Mouse (Mus musculus): ENCODE results near the gene Kpna6. TPM values are rescaled to one million over a fixed set of nuclear protein-coding genes. Genes with fewer than 3 reads are reported as not detected.

Kpna6 gene
- polyA plus RNA-seq, 1 experiment from 2014 or later: 13.6 TPM

DNA sequence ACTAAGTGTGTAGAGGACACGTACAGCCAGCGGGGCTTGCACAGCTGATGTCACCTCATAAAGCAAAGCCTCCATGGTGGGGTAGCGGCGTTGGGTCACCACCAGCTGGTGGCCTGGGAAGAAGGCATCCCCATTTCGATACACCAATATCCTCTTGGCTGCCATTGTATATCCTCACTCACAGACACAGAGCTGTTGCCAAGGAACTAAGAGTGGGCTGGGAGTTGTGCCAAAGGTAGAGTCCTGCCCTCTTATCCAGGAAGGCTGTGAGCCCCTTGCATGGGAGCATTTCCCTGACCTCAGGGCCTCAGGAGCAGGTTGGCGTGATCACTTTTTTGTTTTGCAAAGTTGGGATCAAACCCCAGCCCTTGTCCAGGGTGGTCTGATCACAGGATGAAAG, 58.5 kb downstream of the Kpna6 start, which contains the start of gene Dcdc2b:
Gene Dcdc2b (minus strand): TSS at position 165 of the 400 bp plus-strand sequence.
- H3K9me3 ChIP-seq: no peaks in the 10 kb centered on the region
- H3K27me3 ChIP-seq (replicated peaks): no peaks in the 10 kb centered on the region
- H3K27ac ChIP-seq: no peak within 1 kb of the TSS
- H3K4me1 ChIP-seq: peaks cover 6% of the 10 kb centered on the region; the same call in 1 of the 2 replicates
- H3K4me2 ChIP-seq: no peak within 1 kb of the TSS
- H3K9ac ChIP-seq: no peak within 1 kb of the TSS
- no peak within 1 kb of the TSS for H3K4me3 ChIP-seq (replicated peaks)
- 0 out of 2 replicates have a peak, but pooled peaks cover 12% of the 10 kb centered on the region for H3K36me3 ChIP-seq
- no peak for ATAC-seq (ENCODE audit: insufficient read depth, low FRiP score, low read depth)
- 78% methylated on average over 6 of the region's 6 CpGs for WGBS

DNA sequence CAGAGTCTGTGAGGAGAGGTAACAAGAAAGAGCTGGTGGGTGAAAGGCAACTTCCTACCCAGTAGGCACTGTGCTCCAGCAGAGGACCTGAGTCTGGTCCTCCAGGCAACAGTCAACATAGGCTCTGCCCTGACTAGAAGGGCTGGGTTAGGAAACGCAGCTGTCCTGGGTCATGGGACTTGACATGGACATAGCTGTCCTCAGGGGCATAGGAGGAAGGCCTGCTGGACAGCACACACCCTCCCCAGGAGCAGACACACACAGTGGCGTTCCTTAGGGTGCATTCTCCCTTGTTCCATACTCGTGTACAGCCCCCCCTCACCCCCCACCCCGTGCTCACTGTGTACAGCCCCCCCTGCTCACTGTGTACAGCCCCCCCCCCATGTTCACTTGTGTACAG, 62.1 kb downstream of the Kpna6 start:
- Histone ChIP-seq H3K9ac (no peak overlapping the region), H3K4me2 (no peak overlapping the region), H3K27me3 (replicated peaks) (no peaks in the 10 kb centered on the region), H3K27ac (no peak overlapping the region), H3K4me3 (replicated peaks) (no peak overlapping the region), H3K9me3 (no peaks in the 10 kb centered on the region), H3K4me1 (0 out of 2 replicates have a peak, but pooled peaks cover 4% of the 10 kb centered on the region), H3K36me3 (peaks cover 19% of the 10 kb centered on the region)
- 70% methylated on average over 4 of the region's 4 CpGs for WGBS
- no peak for ATAC-seq (ENCODE audit: insufficient read depth, low FRiP score, low read depth)

DNA sequence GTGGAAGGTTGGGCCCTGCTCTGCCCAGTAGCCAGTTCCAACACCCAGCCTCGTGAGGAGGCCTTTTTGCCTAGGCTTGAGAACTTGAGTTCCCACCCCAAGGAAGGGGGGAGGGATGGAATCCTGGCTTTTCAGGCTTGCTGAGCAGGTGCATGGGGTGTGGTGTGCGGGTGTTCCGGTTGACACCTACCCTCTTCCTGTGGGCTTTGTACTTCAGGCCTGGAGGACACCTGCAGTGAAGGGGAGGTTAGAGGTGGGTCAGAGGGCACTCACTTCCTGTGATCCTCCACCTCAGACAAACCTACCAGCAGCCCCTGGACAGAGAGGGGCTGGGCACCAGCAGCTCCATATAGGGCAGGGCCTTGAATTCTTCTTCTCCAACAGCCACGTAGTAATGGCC, 62.5 kb downstream of the Kpna6 start:
- peaks cover 19% of the 10 kb centered on the region for H3K36me3 ChIP-seq
- H3K9me3 ChIP-seq: no peaks in the 10 kb centered on the region
- H3K27ac ChIP-seq: no peak overlapping the region
- no peaks in the 10 kb centered on the region for H3K27me3 ChIP-seq (replicated peaks)
- 0 out of 2 replicates have a peak, but pooled peaks cover 4% of the 10 kb centered on the region for H3K4me1 ChIP-seq
- no peak overlapping the region for H3K9ac ChIP-seq
- ATAC-seq (ENCODE audit: insufficient read depth, low FRiP score, low read depth): no peak
- no peak overlapping the region for H3K4me3 ChIP-seq (replicated peaks)
- H3K4me2 ChIP-seq: no peak overlapping the region
- 71% methylated on average over 4 of the region's 4 CpGs for WGBS

DNA sequence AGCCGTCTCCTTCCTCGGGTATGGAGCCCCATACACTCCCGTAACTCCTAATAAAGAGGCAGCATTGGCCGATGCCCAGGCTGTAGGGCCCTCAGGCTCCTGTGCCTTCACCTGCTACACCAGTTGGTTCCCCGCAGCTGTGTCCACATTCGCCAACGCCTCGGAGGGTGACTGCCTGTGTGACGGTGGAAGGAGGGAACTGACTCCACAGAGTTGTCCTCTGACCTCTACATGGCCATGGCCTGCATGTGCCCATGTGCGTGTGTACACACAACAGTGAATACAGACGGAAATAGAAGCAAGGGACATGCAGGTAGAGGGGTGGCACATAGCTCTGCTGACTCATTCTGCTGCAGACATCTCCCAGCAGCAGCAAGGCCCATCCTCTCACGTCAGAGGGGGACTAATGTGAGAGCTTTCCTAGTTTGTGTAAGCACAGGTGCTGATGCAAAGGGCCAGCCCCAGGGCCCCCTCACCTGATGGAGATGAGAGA, 63.4 kb downstream of the Kpna6 start:
- Histone ChIP-seq H3K9me3 (no peaks in the 10 kb centered on the region), H3K9ac (no peak overlapping the region), H3K4me1 (0 out of 2 replicates have a peak, but pooled peaks cover 4% of the 10 kb centered on the region), H3K4me2 (no peak overlapping the region), H3K27me3 (replicated peaks) (no peaks in the 10 kb centered on the region), H3K36me3 (peaks cover 23% of the 10 kb centered on the region), H3K27ac (no peak overlapping the region), H3K4me3 (replicated peaks) (no peak overlapping the region)
- 80% methylated on average over 12 of the region's 12 CpGs for WGBS
- ATAC-seq (ENCODE audit: insufficient read depth, low FRiP score, low read depth): no peak

DNA sequence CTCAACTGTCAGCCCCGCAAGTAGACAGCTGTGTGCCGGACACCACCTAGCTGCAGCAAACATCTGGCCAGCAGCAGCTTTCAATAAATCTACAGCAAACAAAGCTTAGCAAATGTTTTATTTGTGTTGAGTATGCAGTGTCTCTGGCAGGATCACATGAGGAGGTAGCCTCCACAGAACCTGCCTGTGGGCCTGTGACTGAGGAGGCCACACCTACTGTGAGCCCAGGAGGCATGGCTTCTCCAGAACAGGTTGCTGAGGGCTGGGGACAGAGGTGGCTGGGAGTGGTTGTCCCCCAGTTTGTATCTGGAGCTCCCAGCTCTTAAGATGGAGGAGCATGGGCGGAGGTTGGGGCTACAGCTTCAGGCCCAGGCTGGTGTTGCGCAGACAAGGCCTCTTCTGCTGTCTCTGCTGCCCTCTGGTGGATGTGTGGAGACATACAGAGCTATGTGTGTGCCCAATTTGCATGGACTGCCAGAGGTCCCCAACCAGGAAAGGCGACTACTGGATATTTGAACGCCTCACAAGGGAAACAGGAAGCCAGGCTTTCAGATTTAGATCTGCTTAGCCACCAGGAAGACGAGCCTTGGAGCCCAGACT, 64.0 kb downstream of the Kpna6 start:
- 0 out of 2 replicates have a peak overlapping the region, but pooled peaks have one; percentile 18 for H3K27ac ChIP-seq
- ATAC-seq (ENCODE audit: insufficient read depth, low FRiP score, low read depth): peak; percentile 83
- no peak overlapping the region for H3K9ac ChIP-seq

DNA sequence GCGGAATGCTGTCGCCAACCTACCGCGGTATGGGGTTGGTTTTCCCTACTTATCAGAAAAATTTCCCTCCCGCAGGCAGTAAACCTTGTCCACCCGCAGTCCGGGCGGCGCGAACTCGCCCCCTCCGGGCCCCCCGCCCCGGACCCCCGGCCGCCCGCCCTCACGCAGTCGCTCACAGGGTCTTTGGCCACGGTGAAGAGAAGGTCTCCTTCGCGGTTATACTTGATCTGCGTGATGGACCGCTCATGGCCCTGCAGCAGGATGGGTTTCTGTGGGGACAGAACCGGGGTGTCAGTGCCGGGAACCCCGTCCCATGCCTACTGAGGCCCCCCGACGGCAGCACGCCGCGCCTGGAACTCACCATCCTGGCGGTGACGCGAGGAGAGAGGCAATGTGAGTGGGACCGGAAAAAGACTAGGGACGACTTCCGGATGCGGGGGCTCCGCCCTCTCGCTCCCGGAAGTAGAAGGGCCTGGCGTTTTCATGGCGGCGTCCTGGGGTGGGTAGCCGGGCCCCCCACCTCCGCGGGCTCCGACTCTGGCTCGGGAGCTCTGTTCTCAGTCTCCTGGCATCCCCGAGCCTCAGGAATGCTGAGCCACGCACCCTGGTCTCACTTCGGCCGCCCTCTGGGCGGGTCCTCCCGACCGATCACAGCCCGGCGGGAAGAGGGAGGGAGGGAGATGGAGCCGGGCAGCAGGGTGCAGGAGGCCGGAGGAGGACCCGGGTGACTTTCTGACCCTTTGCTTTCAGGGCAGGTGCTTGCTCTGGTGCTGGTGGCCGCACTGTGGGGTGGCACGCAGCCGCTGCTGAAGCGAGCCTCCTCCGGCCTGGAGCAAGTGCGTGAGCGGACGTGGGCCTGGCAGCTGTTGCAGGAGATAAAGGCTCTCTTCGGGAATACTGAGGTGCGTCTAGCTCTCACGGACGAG, 72.1 kb downstream of the Kpna6 start, which contains the start of the genes Eif3i and Tmem234:
Gene Eif3i (minus strand): TSS at position 416 of the 926 bp plus-strand sequence.
Gene Tmem234 (plus strand): TSS at position 436 of the 926 bp plus-strand sequence.
- Histone ChIP-seq H3K36me3 (peaks cover 24% of the 10 kb centered on the region; the same call in 1 of the 2 replicates), H3K9ac (peak within 1 kb of the TSS; percentile 93), H3K4me1 (peaks cover 28% of the 10 kb centered on the region), H3K4me3 (replicated peaks) (peak within 1 kb of the TSS; percentile 97), H3K4me2 (peak within 1 kb of the TSS; percentile 79), H3K27ac (peak within 1 kb of the TSS; percentile 76), H3K27me3 (replicated peaks) (no peaks in the 10 kb centered on the region), H3K9me3 (no peaks in the 10 kb centered on the region)
- ATAC-seq (ENCODE audit: insufficient read depth, low FRiP score, low read depth): peak; percentile 87
- WGBS: under 1% methylated on average over 72 of the region's 74 CpGs

More for the DNA sequence above, 64.0 kb downstream of the Kpna6 start:
- Histone ChIP-seq H3K27me3 (replicated peaks) (no peaks in the 10 kb centered on the region), H3K9me3 (no peaks in the 10 kb centered on the region), H3K36me3 (peaks cover 29% of the 10 kb centered on the region), H3K4me1 (0 out of 2 replicates have a peak, but pooled peaks cover 4% of the 10 kb centered on the region), H3K4me2 (no peak overlapping the region), H3K4me3 (replicated peaks) (no peak overlapping the region)
- 32% methylated on average over 7 of the region's 7 CpGs for WGBS

Small RNAs within 50 kb of the gene (microRNA-seq; reads per million reads assigned to microRNA genes)
- not detected for gene Mir7016

Other genes with a start within 250 kb of the Kpna6 start
- gene Zbtb8b, start 231.9 kb downstream of the Kpna6 start, polyA plus RNA-seq (2015; fragmentation: Nextera tagmentation; extraction: Ambion mirVana): 1.5 and 1.7 TPM in 2 replicates
- 24.4 and 27.0 TPM in 2 replicates for gene Bsdc1, start 211.2 kb downstream of the Kpna6 start, polyA plus RNA-seq (2015; fragmentation: Nextera tagmentation; extraction: Ambion mirVana)
- not detected in 2 replicates for gene Tssk3, start 181.7 kb downstream of the Kpna6 start, polyA plus RNA-seq (2015; fragmentation: Nextera tagmentation; extraction: Ambion mirVana)
- gene Fam229a, start 181.6 kb downstream of the Kpna6 start, polyA plus RNA-seq (2015; fragmentation: Nextera tagmentation; extraction: Ambion mirVana): 0.26 TPM in 1 of 2 replicates, not detected in the other
- 490 and 533 TPM in 2 replicates for gene Marcksl1, start 159.2 kb downstream of the Kpna6 start, polyA plus RNA-seq (2015; fragmentation: Nextera tagmentation; extraction: Ambion mirVana)
- gene Hdac1, start 130.1 kb downstream of the Kpna6 start, polyA plus RNA-seq (2015; fragmentation: Nextera tagmentation; extraction: Ambion mirVana): 197 and 200 TPM in 2 replicates
- gene Lck, start 99.1 kb downstream of the Kpna6 start, polyA plus RNA-seq (2015; fragmentation: Nextera tagmentation; extraction: Ambion mirVana): 6.3 and 6.9 TPM in 2 replicates
- gene Fam167b, start 94.2 kb downstream of the Kpna6 start, polyA plus RNA-seq (2015; fragmentation: Nextera tagmentation; extraction: Ambion mirVana): 3.5 and 3.9 TPM in 2 replicates
- 263 and 265 TPM in 2 replicates for gene Eif3i, start 72.1 kb downstream of the Kpna6 start, polyA plus RNA-seq (2015; fragmentation: Nextera tagmentation; extraction: Ambion mirVana)
- 194 and 200 TPM in 2 replicates for gene Tmem234, start 72.1 kb downstream of the Kpna6 start, polyA plus RNA-seq (2015; fragmentation: Nextera tagmentation; extraction: Ambion mirVana)
- 1.7 and 2.4 TPM in 2 replicates for gene Dcdc2b, start 58.5 kb downstream of the Kpna6 start, polyA plus RNA-seq (2015; fragmentation: Nextera tagmentation; extraction: Ambion mirVana)
- 25.0 and 29.5 TPM in 2 replicates for gene Iqcc, start 53.7 kb downstream of the Kpna6 start, polyA plus RNA-seq (2015; fragmentation: Nextera tagmentation; extraction: Ambion mirVana)
- 46.5 and 48.5 TPM in 2 replicates for gene Ccdc28b, start 48.8 kb downstream of the Kpna6 start, polyA plus RNA-seq (2015; fragmentation: Nextera tagmentation; extraction: Ambion mirVana)
- 63.0 and 66.1 TPM in 2 replicates for gene Txlna, start 31.7 kb downstream of the Kpna6 start, polyA plus RNA-seq (2015; fragmentation: Nextera tagmentation; extraction: Ambion mirVana)
- 11.4 and 11.5 TPM in 2 replicates for gene Tmem39b, start 24.1 kb upstream of the Kpna6 start, polyA plus RNA-seq (2015; fragmentation: Nextera tagmentation; extraction: Ambion mirVana)
- 91.4 and 96.2 TPM in 2 replicates for gene Khdrbs1, start 69.5 kb upstream of the Kpna6 start, polyA plus RNA-seq (2015; fragmentation: Nextera tagmentation; extraction: Ambion mirVana)
- 318 and 349 TPM in 2 replicates for gene Ptp4a2, start 138.5 kb upstream of the Kpna6 start, polyA plus RNA-seq (2015; fragmentation: Nextera tagmentation; extraction: Ambion mirVana)

All from stomach, embryonic 15.5 days (tissue).